Comparison of ENCODE assay signal across 8 mouse cellular contexts in genomic region chr12:80132250-80133003, GRCm38 (mm10). TPM values are rescaled to one million over a fixed set of nuclear protein-coding genes. Genes with fewer than 3 reads are reported as not detected.
DNase-seq lines count a peak whose midpoint lies in the region; ATAC-seq and TF ChIP-seq lines count a peak whose summit lies in the region.

No protein-coding gene starts in this region.

- H3K27me3 ChIP-seq in forebrain, embryonic 16.5 days (replicated peaks; ENCODE audit: control insufficient read depth, insufficient read depth, low read length), result no peaks in the 10 kb centered on the region

- H3K4me3 ChIP-seq in ES-E14 (ENCODE audit: insufficient read depth in 1 of 2, low read depth in 1 of 2, low read length in 2 of 2, poor library complexity in 1 of 2, severe bottlenecking in 1 of 2), result peak overlapping the region; percentile 86 to 88
- peak overlapping the region; percentile 68 for H3K4me3 ChIP-seq in forebrain, embryonic 16.5 days (replicated peaks; ENCODE audit: low read length)

- no peaks in the 10 kb centered on the region; the same call in 1 of the 2 replicates for H3K36me3 ChIP-seq in ES-E14 (ENCODE audit: control insufficient read depth, insufficient read depth, low read length, poor library complexity, severe bottlenecking)
- no peaks in the 10 kb centered on the region for H3K36me3 ChIP-seq in forebrain, embryonic 16.5 days (ENCODE audit: control insufficient read depth, insufficient read depth)

- in situ Hi-C loops in ES-E14 (cut with MboI; ENCODE audit: low sequenced_read_pairs in 2 of 2, unreplicated experiment in 2 of 2), result loop anchor here (10.0 to 25.0 kb wide), 3 partner anchors 520 to 770 kb away; no protein-coding TSS in a partner anchor

- peak; percentile 88 for ATAC-seq in forebrain, embryonic 16.5 days

- under 1% methylated on average over 63 of the region's 66 CpGs for WGBS in forebrain, embryonic 16.5 days

- peaks cover 3 to 21% of the 10 kb centered on the region in 2 experiments; a peak in 3 of 4 replicates for H3K4me1 ChIP-seq in ES-E14 (ENCODE audit: control insufficient read depth in 2 of 2, insufficient read depth in 2 of 2, low read length in 2 of 2, poor library complexity in 1 of 2)
- H3K4me1 ChIP-seq in forebrain, embryonic 16.5 days (replicated peaks; ENCODE audit: control insufficient read depth, insufficient read depth, low read length), result peaks cover 20% of the 10 kb centered on the region

- H3K4me2 ChIP-seq in forebrain, embryonic 16.5 days (ENCODE audit: low read length), result peak overlapping the region; percentile 88

- H3K9me3 ChIP-seq in ES-E14 (ENCODE audit: control insufficient read depth, insufficient read depth, low read depth, low read length), result no peaks in the 10 kb centered on the region
- no peaks in the 10 kb centered on the region for H3K9me3 ChIP-seq in forebrain, embryonic 16.5 days (ENCODE audit: control insufficient read depth, low read length)

- DNase-seq in ES-E14 (ENCODE audit: low read depth, low spot score), result no peak
- peak; percentile 87 for DNase-seq in cerebellum, adult 11-12 months
- DNase-seq in heart, postnatal 4 days, result peak; percentile 90
- DNase-seq in layer of hippocampus, postnatal 10 days (ENCODE audit: low spot score in 2 of 2), result peak; percentile 77 to 84
- DNase-seq in lung, postnatal 14 days, result peak; percentile 87
- peak; percentile 90 for DNase-seq in ovary, postnatal 36 days (ENCODE audit: low spot score)
- DNase-seq in thymus, postnatal 25 days, result peak; percentile 82

- H3K27ac ChIP-seq in ES-E14 (ENCODE audit: insufficient read depth, low read depth, low read length, poor library complexity, severe bottlenecking), result peak overlapping the region; percentile 55; the same call in 1 of the 2 replicates
- peak overlapping the region; percentile 84 for H3K27ac ChIP-seq in forebrain, embryonic 16.5 days (ENCODE audit: low read length)

- peak overlapping the region; percentile 91 for H3K9ac ChIP-seq in ES-E14 (ENCODE audit: insufficient read depth, low read depth, low read length, poor library complexity, severe bottlenecking)
- H3K9ac ChIP-seq in forebrain, embryonic 16.5 days (replicated peaks; ENCODE audit: low read depth, low read length), result peak overlapping the region; percentile 77

TF ChIP-seq in ES-E14, 5 proteins besides CTCF, POLR2A, EP300 and RAD21:
- TF ChIP-seq ZNF384 (IDR thresholded peaks at IDR 0.05; ENCODE audit: low read depth, low read length) (no peak), ZC3H11A (IDR thresholded peaks at IDR 0.05; ENCODE audit: borderline replicate concordance, low read depth, low read length) (peak; percentile 94)

RNA-seq across cellular contexts. Expression of gene Zfp36l1, which starts 19.6 kb away (rescaled TPM):
- total RNA-seq in ES-E14 (2012; rRNA removed), result 19.4 and 19.8 TPM in 2 replicates
- polyA plus RNA-seq in forebrain, embryonic 16.5 days (2015; fragmentation: Nextera tagmentation; extraction: Ambion mirVana), result 22.6 and 26.7 TPM in 2 replicates
- total RNA-seq in heart, postnatal 4 days (2021), result 100 to 1,000 TPM; 174 to 188 TPM
- 10 to 100 TPM; 46.9 to 54.7 TPM for total RNA-seq in layer of hippocampus, postnatal 10 days (2021)
